Mouse (Mus musculus) forebrain, embryonic 10.5 days (tissue): ENCODE results near the gene Sema4a. TPM values are rescaled to one million over a fixed set of nuclear protein-coding genes. Genes with fewer than 3 reads are reported as not detected.

Experiments used
- DNase-seq: peaks from one replicate; pipeline ENCODE4 v3.0.0-alpha.2; 2017; ENCODE audit warnings: low spot score; ENCODE audit errors: extremely low spot score
- H3K27ac ChIP-seq: fragments of 300-500 bp; sonication (generic); 2 replicates; pipeline ENCODE4 v1.5.1; 2016; ENCODE audit warnings: mild to moderate bottlenecking
- H3K27me3 ChIP-seq: fragments of 300-500 bp; sonication (generic); 2 replicates; pipeline ENCODE4 v1.6.1; 2016; ENCODE audit warnings: mild to moderate bottlenecking; ENCODE audit not compliant: poor library complexity, severe bottlenecking
- H3K36me3 ChIP-seq: fragments of 300-500 bp; sonication (generic); replicated peaks from 2 replicates; pipeline ENCODE4 v1.6.1; 2016; ENCODE audit warnings: mild to moderate bottlenecking, moderate library complexity
- H3K4me1 ChIP-seq: fragments of 300-500 bp; sonication (generic); 2 replicates; pipeline ENCODE4 v1.6.1; 2016
- H3K4me3 ChIP-seq: fragments of 300-500 bp; sonication (generic); 2 replicates; pipeline ENCODE4 v1.5.1; 2016; ENCODE audit warnings: mild to moderate bottlenecking, moderate library complexity
- H3K9me3 ChIP-seq: fragments of 300-500 bp; sonication (generic); 2 replicates; pipeline ENCODE4 v1.6.1; 2016; ENCODE audit warnings: mild to moderate bottlenecking, moderate library complexity
- WGBS: fragments of 180-500 bp; shearing (Covaris S2); methylation state at CpG from one replicate; pipeline ENCODE4 v1.1.7; 2016; 5-methylcytosine and 5-hydroxymethylcytosine counted together
- polyA plus RNA-seq: library from polyadenylated mRNA; unstranded; fragments of >200 nt; fragmentation: Nextera tagmentation; extraction: Ambion mirVana; gene quantifications from 2 replicates; pipeline ENCODE4 v1.2.1, GENCODE M21; 2016

Gene Sema4a
- polyA plus RNA-seq, 1 experiment from 2014 or later, result 6.7 TPM

- Histone ChIP-seq H3K27ac (peak overlapping the region; percentile 48; the same call in 1 of the 2 replicates), H3K36me3 (no peaks in the 10 kb centered on the region), H3K9me3 (no peaks in the 10 kb centered on the region), H3K4me3 (no peak overlapping the region), H3K4me1 (peaks cover 33% of the 10 kb centered on the region), H3K27me3 (peaks cover 59% of the 10 kb centered on the region)
- DNase-seq, result no peak
- 76% methylated on average over 8 of the region's 8 CpGs for WGBS
Observed at GRCm38 (mm10) chr3:88481372-88482040, 20.5 kb upstream of the Sema4a start.

DNA sequence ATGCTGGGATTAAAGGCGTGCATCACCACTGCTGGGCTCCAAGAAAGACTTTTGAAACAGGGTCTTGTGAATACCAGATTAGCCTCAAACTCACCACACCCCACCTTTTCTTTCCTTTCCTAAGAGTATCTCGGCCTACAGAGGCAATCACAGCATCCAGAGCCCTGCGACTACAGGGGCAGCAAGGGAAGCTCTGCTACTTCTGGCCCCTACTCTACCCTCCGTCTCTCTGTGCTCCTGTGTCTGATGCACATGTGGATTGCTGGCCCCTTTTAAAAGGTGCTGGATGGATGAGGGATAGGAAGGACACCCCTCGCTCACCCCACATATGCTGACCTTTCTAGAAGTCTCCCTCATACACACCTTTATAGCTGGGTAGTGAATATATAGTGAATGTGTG is 19.7 kb upstream of the Sema4a start:
- H3K4me1 ChIP-seq, result peaks cover 33% of the 10 kb centered on the region
- peaks cover 51% of the 10 kb centered on the region for H3K27me3 ChIP-seq
- no peak overlapping the region for H3K4me3 ChIP-seq
- WGBS, result 89% methylated on average over 5 of the region's 5 CpGs
- H3K27ac ChIP-seq, result no peak overlapping the region
- no peaks in the 10 kb centered on the region for H3K9me3 ChIP-seq
- H3K36me3 ChIP-seq, result no peaks in the 10 kb centered on the region
- no peak for DNase-seq

GRCm38 (mm10) chr3:88479828-88480227 is 18.8 kb upstream of the Sema4a start:
- 90% methylated on average over 4 of the region's 4 CpGs for WGBS
- Histone ChIP-seq H3K4me3 (no peak overlapping the region), H3K27ac (no peak overlapping the region), H3K9me3 (no peaks in the 10 kb centered on the region), H3K4me1 (peaks cover 29% of the 10 kb centered on the region), H3K27me3 (peaks cover 42% of the 10 kb centered on the region), H3K36me3 (no peaks in the 10 kb centered on the region)
- no peak for DNase-seq

GRCm38 (mm10) chr3:88479163-88479562 is 18.2 kb upstream of the Sema4a start:
- no peak for DNase-seq
- Histone ChIP-seq H3K9me3 (no peaks in the 10 kb centered on the region), H3K4me3 (no peak overlapping the region), H3K4me1 (peaks cover 22% of the 10 kb centered on the region), H3K27me3 (peaks cover 35% of the 10 kb centered on the region), H3K27ac (no peak overlapping the region), H3K36me3 (no peaks in the 10 kb centered on the region)
- 63% methylated on average over 3 of the region's 3 CpGs for WGBS

GRCm38 (mm10) chr3:88477735-88478134 is 16.8 kb upstream of the Sema4a start:
- no peaks in the 10 kb centered on the region for H3K9me3 ChIP-seq
- no peak overlapping the region for H3K27ac ChIP-seq
- peaks cover 21% of the 10 kb centered on the region for H3K27me3 ChIP-seq
- H3K4me1 ChIP-seq, result peaks cover 20% of the 10 kb centered on the region
- 3% methylated on average over 8 of the region's 8 CpGs for WGBS
- H3K4me3 ChIP-seq, result peak overlapping the region; percentile 5; the same call in 1 of the 2 replicates
- H3K36me3 ChIP-seq, result no peaks in the 10 kb centered on the region
- DNase-seq, result peak; percentile 83

DNA sequence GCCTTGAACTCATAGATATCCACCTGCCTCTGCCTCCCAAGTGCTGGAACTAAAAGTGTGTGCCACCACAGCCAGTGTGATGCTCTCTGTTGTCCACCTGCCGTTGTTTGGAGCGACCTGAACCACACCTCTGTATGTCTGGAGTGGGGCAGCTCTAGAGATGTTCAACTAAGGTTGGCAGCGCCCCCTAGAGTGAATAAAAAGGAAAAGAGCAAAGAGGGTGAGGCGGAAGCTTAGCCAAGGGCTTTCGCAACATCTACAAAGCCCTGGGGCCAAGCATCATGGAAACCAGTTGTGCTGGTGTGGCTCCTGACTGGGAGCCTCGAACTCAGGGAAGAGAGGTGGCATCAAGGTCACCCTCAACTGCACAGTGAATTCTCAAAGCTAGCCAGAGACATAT is 15.4 kb upstream of the Sema4a start:
- no peak for DNase-seq
- WGBS, result 72% methylated on average over 6 of the region's 6 CpGs

DNA sequence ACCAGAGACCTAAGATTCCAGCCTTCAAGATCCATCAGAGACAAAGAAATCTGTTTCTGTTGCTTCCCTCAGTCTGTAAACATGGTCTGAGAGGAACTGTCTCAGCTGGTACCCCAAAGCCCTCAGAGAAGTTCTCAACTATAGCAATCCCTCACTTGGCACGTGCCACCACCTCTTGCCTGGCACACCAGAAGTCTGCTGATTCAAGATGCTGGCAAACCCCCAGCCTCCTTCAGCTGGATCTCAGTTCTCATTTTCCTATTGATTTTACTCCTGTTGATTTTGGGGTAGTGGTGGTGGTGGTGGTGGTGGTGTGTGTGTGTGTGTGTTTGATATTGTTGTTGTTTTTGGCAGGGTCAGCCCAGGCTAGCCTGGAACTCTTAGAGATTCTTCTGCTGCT is 12.6 kb upstream of the Sema4a start:
- WGBS, result 100% methylated on average over 1 of the region's 1 CpGs
- Histone ChIP-seq H3K27ac (0 out of 2 replicates have a peak overlapping the region, but pooled peaks have one; percentile 4), H3K27me3 (no peaks in the 10 kb centered on the region), H3K9me3 (no peaks in the 10 kb centered on the region; the same call in 1 of the 2 replicates), H3K36me3 (no peaks in the 10 kb centered on the region), H3K4me3 (no peak overlapping the region), H3K4me1 (peaks cover 16% of the 10 kb centered on the region)
- DNase-seq, result no peak

More for the DNA sequence above, 15.4 kb upstream of the Sema4a start:
- Histone ChIP-seq H3K4me1 (peaks cover 16% of the 10 kb centered on the region), H3K4me3 (no peak overlapping the region), H3K9me3 (no peaks in the 10 kb centered on the region), H3K27me3 (peaks cover 8% of the 10 kb centered on the region), H3K36me3 (no peaks in the 10 kb centered on the region), H3K27ac (no peak overlapping the region)

DNA sequence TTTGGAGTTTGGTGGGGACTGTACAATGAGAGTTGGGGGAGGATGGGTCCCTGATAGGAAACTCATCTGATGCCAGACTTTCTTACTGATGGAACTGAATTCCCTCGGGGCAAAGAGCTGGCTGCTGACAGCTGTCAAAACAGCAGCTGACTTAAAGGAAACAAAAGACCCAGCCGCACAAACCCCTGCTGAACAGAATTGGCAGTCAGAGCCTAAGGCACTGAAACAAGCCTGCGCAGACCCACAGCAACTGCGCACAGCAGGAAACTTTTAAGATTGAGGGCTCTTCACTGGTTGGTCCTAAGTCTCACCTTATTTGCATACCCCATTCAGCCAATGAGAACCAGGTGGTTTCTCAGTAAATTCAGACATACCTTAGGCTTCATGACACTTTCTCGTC is 12.0 kb upstream of the Sema4a start:
- Histone ChIP-seq H3K27ac (0 out of 2 replicates have a peak overlapping the region, but pooled peaks have one; percentile 4), H3K4me3 (no peak overlapping the region), H3K9me3 (no peaks in the 10 kb centered on the region; the same call in 1 of the 2 replicates), H3K27me3 (no peaks in the 10 kb centered on the region), H3K4me1 (peaks cover 16% of the 10 kb centered on the region), H3K36me3 (no peaks in the 10 kb centered on the region)
- DNase-seq, result no peak
- WGBS, result 33% methylated on average over 5 of the region's 5 CpGs

GRCm38 (mm10) chr3:88470943-88471479 is 10.0 kb upstream of the Sema4a start:
- no peaks in the 10 kb centered on the region for H3K27me3 ChIP-seq
- no peak overlapping the region for H3K4me3 ChIP-seq
- 61% methylated on average over 10 of the region's 10 CpGs for WGBS
- H3K27ac ChIP-seq, result no peak overlapping the region
- no peaks in the 10 kb centered on the region for H3K36me3 ChIP-seq
- no peak for DNase-seq
- H3K4me1 ChIP-seq, result peaks cover 16% of the 10 kb centered on the region
- no peaks in the 10 kb centered on the region; the same call in 1 of the 2 replicates for H3K9me3 ChIP-seq

DNA sequence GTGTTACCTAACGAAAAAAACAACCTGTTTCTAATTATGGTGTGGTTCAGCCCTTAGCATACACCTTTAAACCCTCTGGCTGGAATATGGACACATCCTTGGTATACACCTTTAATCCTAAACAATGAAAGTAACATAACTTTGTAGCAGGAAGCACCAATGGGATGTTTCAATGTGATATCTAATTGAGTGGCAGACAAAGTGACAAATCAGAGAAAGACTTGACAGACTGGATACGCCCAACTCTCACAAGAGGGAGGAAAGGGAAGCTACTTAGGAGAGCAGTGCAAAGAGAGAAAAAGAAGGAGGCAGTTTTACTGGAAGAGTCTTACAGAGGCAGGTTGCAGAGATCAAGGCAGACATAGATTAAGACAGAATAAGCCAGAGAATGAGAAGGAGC is 8.5 kb upstream of the Sema4a start:
- no peak for DNase-seq
- Histone ChIP-seq H3K36me3 (no peaks in the 10 kb centered on the region), H3K27me3 (no peaks in the 10 kb centered on the region), H3K4me1 (peaks cover 16% of the 10 kb centered on the region), H3K4me3 (no peak overlapping the region), H3K27ac (no peak overlapping the region), H3K9me3 (no peaks in the 10 kb centered on the region; the same call in 1 of the 2 replicates)
- WGBS, result 81% methylated on average over 2 of the region's 2 CpGs

GRCm38 (mm10) chr3:88467116-88467824 is 6.3 kb upstream of the Sema4a start:
- no peak overlapping the region for H3K4me3 ChIP-seq
- WGBS, result 29% methylated on average over 16 of the region's 16 CpGs
- peak; percentile 92 for DNase-seq

DNA sequence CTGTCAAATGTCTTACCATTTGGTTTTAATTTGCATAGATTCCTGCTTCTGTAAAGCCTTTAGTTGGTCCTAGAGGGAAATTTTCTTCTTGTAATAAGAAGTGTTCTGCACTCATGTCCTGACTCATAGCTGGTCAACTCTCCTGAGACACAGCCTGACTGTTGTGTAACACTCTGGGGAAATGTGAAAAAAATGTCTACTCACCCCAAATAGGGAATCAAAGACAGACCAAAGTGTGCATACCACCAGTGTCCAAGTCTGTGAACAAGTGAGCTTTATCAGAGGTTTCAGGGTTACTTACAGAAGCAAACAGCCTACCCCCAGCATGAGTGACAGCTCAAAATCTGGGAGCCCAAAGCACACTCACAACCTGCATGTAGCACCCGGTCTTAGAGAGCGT is 4.1 kb upstream of the Sema4a start:
- WGBS, result 86% methylated on average over 2 of the region's 2 CpGs
- DNase-seq, result no peak
- Histone ChIP-seq H3K27ac (no peak overlapping the region), H3K4me1 (peaks cover 19% of the 10 kb centered on the region), H3K27me3 (peaks cover 19% of the 10 kb centered on the region), H3K36me3 (no peaks in the 10 kb centered on the region), H3K4me3 (no peak overlapping the region), H3K9me3 (no peaks in the 10 kb centered on the region; the same call in 1 of the 2 replicates)

More at GRCm38 (mm10) chr3:88467116-88467824, 6.3 kb upstream of the Sema4a start:
- Histone ChIP-seq H3K27me3 (no peaks in the 10 kb centered on the region), H3K9me3 (no peaks in the 10 kb centered on the region; the same call in 1 of the 2 replicates), H3K4me1 (peaks cover 5% of the 10 kb centered on the region), H3K27ac (no peak overlapping the region), H3K36me3 (no peaks in the 10 kb centered on the region)

DNA sequence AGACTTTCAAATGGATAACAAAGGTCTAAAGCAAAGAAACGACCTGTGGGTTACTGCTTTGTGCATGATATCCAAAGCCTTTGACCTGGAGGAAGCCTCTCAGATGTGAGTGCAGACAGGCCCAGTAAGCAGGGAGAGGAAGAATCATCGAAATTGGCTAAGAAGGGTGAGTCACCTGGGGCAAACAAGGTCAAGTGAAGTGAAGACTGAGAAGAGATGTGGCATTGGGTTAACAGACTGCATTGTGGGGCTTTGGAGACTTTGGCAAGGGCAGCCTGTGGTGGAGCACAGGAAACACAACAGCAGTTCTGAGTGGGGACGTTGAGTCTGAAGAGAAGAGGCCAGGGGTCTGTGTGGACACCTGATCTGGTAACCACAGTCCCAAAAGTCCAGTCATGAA is 3.4 kb upstream of the Sema4a start:
- Histone ChIP-seq H3K4me1 (peaks cover 23% of the 10 kb centered on the region), H3K36me3 (no peaks in the 10 kb centered on the region), H3K27me3 (peaks cover 26% of the 10 kb centered on the region), H3K27ac (no peak overlapping the region), H3K9me3 (no peaks in the 10 kb centered on the region), H3K4me3 (no peak overlapping the region)
- no peak for DNase-seq
- WGBS, result 58% methylated on average over 3 of the region's 3 CpGs
